Comparison of ENCODE assay signal across 8 mouse cellular contexts in genomic region chr4:134512798-134513197, GRCm38 (mm10). TPM values are rescaled to one million over a fixed set of nuclear protein-coding genes. Genes with fewer than 3 reads are reported as not detected.
DNase-seq lines count a peak whose midpoint lies in the region; ATAC-seq and TF ChIP-seq lines count a peak whose summit lies in the region.

No protein-coding gene starts in this region.

- peak; percentile 76 for DNase-seq in Muller cell, postnatal 12 days (ENCODE audit: inconsistent ontology term)
- peak; percentile 40 to 43 for DNase-seq in gastrocnemius, adult 8-10 months (ENCODE audit: low spot score in 2 of 2)
- DNase-seq in layer of hippocampus, postnatal 36 days, result no peak

- H3K4me2 ChIP-seq in hindbrain, embryonic 15.5 days, result peak overlapping the region; percentile 25; the same call in 1 of the 2 replicates
- peak overlapping the region; percentile 39 for H3K4me2 ChIP-seq in limb, embryonic 15.5 days
- 0 out of 2 replicates have a peak overlapping the region, but pooled peaks have one; percentile 16 for H3K4me2 ChIP-seq in midbrain, embryonic 13.5 days (replicated peaks)

- no peaks in the 10 kb centered on the region for H3K9me3 ChIP-seq in hindbrain, embryonic 15.5 days
- no peaks in the 10 kb centered on the region for H3K9me3 ChIP-seq in limb, embryonic 15.5 days
- no peaks in the 10 kb centered on the region for H3K9me3 ChIP-seq in midbrain, embryonic 13.5 days

- H3K4me1 ChIP-seq in bone marrow, adult 2 months (ENCODE audit: control insufficient read depth, insufficient read depth, low read length), result peaks cover 1% of the 10 kb centered on the region; the same call in 1 of the 2 replicates
- peaks cover 9% of the 10 kb centered on the region for H3K4me1 ChIP-seq in hindbrain, embryonic 15.5 days (replicated peaks)
- peaks cover 24% of the 10 kb centered on the region for H3K4me1 ChIP-seq in limb, embryonic 15.5 days
- H3K4me1 ChIP-seq in midbrain, embryonic 13.5 days (replicated peaks), result peaks cover 16% of the 10 kb centered on the region
- H3K4me1 ChIP-seq in testis, adult 2 months (ENCODE audit: control insufficient read depth, insufficient read depth, low read length), result peaks cover 13% of the 10 kb centered on the region

- H3K9ac ChIP-seq in hindbrain, embryonic 15.5 days, result no peak overlapping the region
- no peak overlapping the region for H3K9ac ChIP-seq in limb, embryonic 15.5 days
- H3K9ac ChIP-seq in midbrain, embryonic 13.5 days (replicated peaks), result no peak overlapping the region

- H3K36me3 ChIP-seq in hindbrain, embryonic 15.5 days, result peaks cover 3% of the 10 kb centered on the region
- 0 out of 2 replicates have a peak, but pooled peaks cover 5% of the 10 kb centered on the region for H3K36me3 ChIP-seq in limb, embryonic 15.5 days
- peaks cover 3% of the 10 kb centered on the region; the same call in 1 of the 2 replicates for H3K36me3 ChIP-seq in midbrain, embryonic 13.5 days
- H3K36me3 ChIP-seq in testis, adult 2 months (ENCODE audit: control insufficient read depth, insufficient read depth, low read length), result no peaks in the 10 kb centered on the region

- TF ChIP-seq CTCF in bone marrow, adult 2 months (IDR thresholded peaks at IDR 0.05; ENCODE audit: control insufficient read depth, insufficient read depth, low read length), result peak; percentile 59
- TF ChIP-seq CTCF in testis, adult 2 months (IDR thresholded peaks at IDR 0.05; ENCODE audit: control insufficient read depth, insufficient read depth, insufficient replicate concordance, low read depth, low read length), result peak; percentile 26; the same call in 1 of the 2 replicates

- peak overlapping the region; percentile 59 for H3K4me3 ChIP-seq in bone marrow, adult 2 months (replicated peaks; ENCODE audit: control insufficient read depth, low read depth, low read length)
- H3K4me3 ChIP-seq in hindbrain, embryonic 15.5 days, result no peak overlapping the region
- peak overlapping the region; percentile 20; the same call in 1 of the 2 replicates for H3K4me3 ChIP-seq in limb, embryonic 15.5 days
- H3K4me3 ChIP-seq in midbrain, embryonic 13.5 days (replicated peaks), result 0 out of 2 replicates have a peak overlapping the region, but pooled peaks have one; percentile 1
- H3K4me3 ChIP-seq in testis, adult 2 months (ENCODE audit: control insufficient read depth, low read depth, low read length), result no peak overlapping the region

- H3K27ac ChIP-seq in bone marrow, adult 2 months (ENCODE audit: control insufficient read depth, insufficient read depth, low read depth, low read length, poor library complexity), result peak overlapping the region; percentile 40
- H3K27ac ChIP-seq in hindbrain, embryonic 15.5 days (replicated peaks), result no peak overlapping the region
- H3K27ac ChIP-seq in limb, embryonic 15.5 days, result 0 out of 2 replicates have a peak overlapping the region, but pooled peaks have one; percentile 22
- no peak overlapping the region for H3K27ac ChIP-seq in midbrain, embryonic 13.5 days
- H3K27ac ChIP-seq in testis, adult 2 months (ENCODE audit: control insufficient read depth, insufficient read depth, low read depth, low read length), result peak overlapping the region; percentile 88

- 3% methylated on average over 15 of the region's 15 CpGs for whole genome bisulfite sequencing in bone marrow, adult 2 months
- 27% methylated on average over 15 of the region's 15 CpGs for WGBS in hindbrain, embryonic 15.5 days
- WGBS in limb, embryonic 15.5 days, result 17% methylated on average over 15 of the region's 15 CpGs
- 28% methylated on average over 15 of the region's 15 CpGs for WGBS in midbrain, embryonic 13.5 days

- no peak for TF ChIP-seq POLR2A in bone marrow, adult 2 months (IDR thresholded peaks at IDR 0.05; ENCODE audit: borderline replicate concordance, control insufficient read depth, low read depth, low read length)
- peak; percentile 30; the same call in 1 of the 2 replicates for TF ChIP-seq POLR2A in testis, adult 2 months (IDR thresholded peaks at IDR 0.05; ENCODE audit: control insufficient read depth, low read depth, low read length)

- no peak for ATAC-seq in hindbrain, embryonic 15.5 days (ENCODE audit: low FRiP score, low read depth)
- ATAC-seq in limb, embryonic 15.5 days (ENCODE audit: insufficient number of reproducible peaks, low FRiP score, low TSS enrichment, low read depth), result no peak
- ATAC-seq in midbrain, embryonic 13.5 days, result no peak

- no peaks in the 10 kb centered on the region for H3K27me3 ChIP-seq in hindbrain, embryonic 15.5 days
- H3K27me3 ChIP-seq in limb, embryonic 15.5 days, result no peaks in the 10 kb centered on the region
- H3K27me3 ChIP-seq in midbrain, embryonic 13.5 days, result no peaks in the 10 kb centered on the region
- H3K27me3 ChIP-seq in testis, adult 2 months (ENCODE audit: control insufficient read depth, insufficient read depth, low read length), result no peaks in the 10 kb centered on the region

RNA-seq across cellular contexts. Expression of gene Aunip, which starts 2.0 kb away (rescaled TPM):
- polyA plus RNA-seq in bone marrow, adult 2 months (2011; ENCODE audit: insufficient read depth, insufficient read length, low replicate concordance, missing spikeins), result 9.5 and 13.9 TPM in 2 replicates
- total RNA-seq in gastrocnemius, adult 8-10 months (2022), result not detected
- polyA plus RNA-seq in hindbrain, embryonic 15.5 days (2015; fragmentation: Nextera tagmentation; extraction: Ambion mirVana), result 2.0 and 2.9 TPM in 2 replicates
- polyA plus RNA-seq in limb, embryonic 15.5 days (2015; fragmentation: Nextera tagmentation; extraction: Ambion mirVana), result 8.9 and 12.1 TPM in 2 replicates
- 3.9 and 4.4 TPM in 2 replicates for polyA plus RNA-seq in midbrain, embryonic 13.5 days (2015; fragmentation: Nextera tagmentation; extraction: Ambion mirVana)
- 3.7 and 3.8 TPM in 2 replicates for polyA plus RNA-seq in testis, adult 2 months (2012; rRNA removed)
- 1 to 10 TPM in 1 of 2 experiments, not detected in 1; 1.3 TPM for total RNA-seq in layer of hippocampus, postnatal 36 days (2021)

RNA-seq across cellular contexts. Expression of gene Paqr7, which starts 16.3 kb away (rescaled TPM):
- 10.2 and 10.8 TPM in 2 replicates for polyA plus RNA-seq in bone marrow, adult 2 months (2011; ENCODE audit: insufficient read depth, insufficient read length, low replicate concordance, missing spikeins)
- 1 to 10 TPM; 2.8 to 5.5 (median 5.0) TPM for total RNA-seq in gastrocnemius, adult 8-10 months (2022)
- 30.4 and 35.2 TPM in 2 replicates for polyA plus RNA-seq in hindbrain, embryonic 15.5 days (2015; fragmentation: Nextera tagmentation; extraction: Ambion mirVana)
- polyA plus RNA-seq in limb, embryonic 15.5 days (2015; fragmentation: Nextera tagmentation; extraction: Ambion mirVana), result 6.1 and 6.3 TPM in 2 replicates
- polyA plus RNA-seq in midbrain, embryonic 13.5 days (2015; fragmentation: Nextera tagmentation; extraction: Ambion mirVana), result 10.8 and 12.8 TPM in 2 replicates
- 65.0 and 67.1 TPM in 2 replicates for polyA plus RNA-seq in testis, adult 2 months (2012; rRNA removed)
- total RNA-seq in layer of hippocampus, postnatal 36 days (2021), result 10 to 100 TPM; 63.6 to 69.1 TPM

RNA-seq across cellular contexts. Expression of gene Mtfr1l, which starts 22.4 kb away (rescaled TPM):
- polyA plus RNA-seq in bone marrow, adult 2 months (2011; ENCODE audit: insufficient read depth, insufficient read length, low replicate concordance, missing spikeins), result 35.3 and 57.2 TPM in 2 replicates
- 100 to 1,000 TPM; 129 to 173 (median 151) TPM for total RNA-seq in gastrocnemius, adult 8-10 months (2022)
- polyA plus RNA-seq in hindbrain, embryonic 15.5 days (2015; fragmentation: Nextera tagmentation; extraction: Ambion mirVana), result 168 and 179 TPM in 2 replicates
- polyA plus RNA-seq in limb, embryonic 15.5 days (2015; fragmentation: Nextera tagmentation; extraction: Ambion mirVana), result 105 and 114 TPM in 2 replicates
- polyA plus RNA-seq in midbrain, embryonic 13.5 days (2015; fragmentation: Nextera tagmentation; extraction: Ambion mirVana), result 149 and 155 TPM in 2 replicates
- polyA plus RNA-seq in testis, adult 2 months (2012; rRNA removed), result 286 and 306 TPM in 2 replicates
- total RNA-seq in layer of hippocampus, postnatal 36 days (2021), result 10 to 100 TPM; 63.2 to 64.7 TPM

RNA-seq across cellular contexts. Expression of gene Selenon, which starts 39.2 kb away (rescaled TPM):
- 7.1 and 8.4 TPM in 2 replicates for polyA plus RNA-seq in bone marrow, adult 2 months (2011; ENCODE audit: insufficient read depth, insufficient read length, low replicate concordance, missing spikeins)
- 1 to 10 TPM; 2.8 to 3.8 (median 3.2) TPM for total RNA-seq in gastrocnemius, adult 8-10 months (2022)
- 31.2 and 32.0 TPM in 2 replicates for polyA plus RNA-seq in hindbrain, embryonic 15.5 days (2015; fragmentation: Nextera tagmentation; extraction: Ambion mirVana)
- polyA plus RNA-seq in limb, embryonic 15.5 days (2015; fragmentation: Nextera tagmentation; extraction: Ambion mirVana), result 17.2 and 21.9 TPM in 2 replicates
- 11.1 and 11.5 TPM in 2 replicates for polyA plus RNA-seq in midbrain, embryonic 13.5 days (2015; fragmentation: Nextera tagmentation; extraction: Ambion mirVana)
- polyA plus RNA-seq in testis, adult 2 months (2012; rRNA removed), result 1.4 and 1.6 TPM in 2 replicates
- 10 to 100 TPM; 16.0 to 18.0 TPM for total RNA-seq in layer of hippocampus, postnatal 36 days (2021)

RNA-seq across cellular contexts. Expression of gene Stmn1, which starts 44.7 kb away (rescaled TPM):
- 297 and 423 TPM in 2 replicates for polyA plus RNA-seq in bone marrow, adult 2 months (2011; ENCODE audit: insufficient read depth, insufficient read length, low replicate concordance, missing spikeins)
- 1 to 10 TPM; 2.7 to 4.4 (median 2.8) TPM for total RNA-seq in gastrocnemius, adult 8-10 months (2022)
- 5,846 and 6,036 TPM in 2 replicates for polyA plus RNA-seq in hindbrain, embryonic 15.5 days (2015; fragmentation: Nextera tagmentation; extraction: Ambion mirVana)
- polyA plus RNA-seq in limb, embryonic 15.5 days (2015; fragmentation: Nextera tagmentation; extraction: Ambion mirVana), result 1,227 and 1,246 TPM in 2 replicates
- polyA plus RNA-seq in midbrain, embryonic 13.5 days (2015; fragmentation: Nextera tagmentation; extraction: Ambion mirVana), result 7,568 and 8,132 TPM in 2 replicates
- 109 and 126 TPM in 2 replicates for polyA plus RNA-seq in testis, adult 2 months (2012; rRNA removed)
- 100 to 1,000 TPM; 338 to 365 TPM for total RNA-seq in layer of hippocampus, postnatal 36 days (2021)

Comparison
In these comparisons a context has a peak if more than half of its experiments do, and no peak if none do; other contexts are left out.
1. DNase-seq: peak in Muller cell, postnatal 12 days (single experiment) and gastrocnemius, adult 8-10 months (2 of 2); none in layer of hippocampus, postnatal 36 days (0 of 2).
2. H3K27ac ChIP-seq: peak in bone marrow, adult 2 months (single experiment), limb, embryonic 15.5 days (single experiment) and testis, adult 2 months (single experiment); none in hindbrain, embryonic 15.5 days (single experiment) and midbrain, embryonic 13.5 days (single experiment).
3. H3K4me3 ChIP-seq: peak in bone marrow, adult 2 months (single experiment), limb, embryonic 15.5 days (single experiment) and midbrain, embryonic 13.5 days (single experiment); none in hindbrain, embryonic 15.5 days (single experiment) and testis, adult 2 months (single experiment).
4. Peak in every context shown above with its lines, with median percentiles within 50 percentile points of each other: H3K4me2 ChIP-seq.